Mouse (Mus musculus) lung, adult 18-20 months (tissue): ENCODE results near the gene Pde10a.

ENCODE experiments used
- DNase-seq, 2 experiments: peaks; one replicate each; pipeline ENCODE4 v3.0.0; 2022; ENCODE audit warnings: mixed read lengths in 2 of 2

Gene Pde10a

DNA sequence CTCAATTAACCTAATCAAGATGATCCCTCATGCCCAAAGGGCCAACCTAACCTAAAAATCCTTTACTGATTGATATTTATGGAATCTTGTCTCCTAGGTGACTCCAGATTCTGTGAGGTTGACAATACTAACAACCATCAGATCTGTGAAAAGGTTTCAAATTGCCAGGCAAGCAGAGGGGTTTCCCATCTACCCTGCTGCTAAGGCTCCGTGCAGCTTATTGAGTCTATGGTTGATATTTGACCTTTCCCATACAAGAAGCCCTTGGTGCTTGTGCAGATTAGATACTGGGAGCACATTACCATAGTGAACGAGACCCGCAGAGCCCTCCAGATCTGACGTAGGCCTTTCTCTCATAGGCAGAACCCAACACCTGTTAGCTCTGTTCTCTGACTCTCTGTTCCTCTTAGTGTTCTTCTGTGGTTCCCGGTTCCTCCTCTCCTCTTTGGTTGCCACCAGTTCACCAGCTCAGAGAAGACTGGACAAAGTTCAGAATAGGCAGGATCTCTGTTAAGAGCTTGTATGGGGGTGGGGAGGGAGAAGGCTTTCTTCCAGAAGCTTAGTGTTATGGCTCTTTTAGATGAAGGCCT is 240.9 kb downstream of the Pde10a start:
- DNase-seq: no peak

DNA sequence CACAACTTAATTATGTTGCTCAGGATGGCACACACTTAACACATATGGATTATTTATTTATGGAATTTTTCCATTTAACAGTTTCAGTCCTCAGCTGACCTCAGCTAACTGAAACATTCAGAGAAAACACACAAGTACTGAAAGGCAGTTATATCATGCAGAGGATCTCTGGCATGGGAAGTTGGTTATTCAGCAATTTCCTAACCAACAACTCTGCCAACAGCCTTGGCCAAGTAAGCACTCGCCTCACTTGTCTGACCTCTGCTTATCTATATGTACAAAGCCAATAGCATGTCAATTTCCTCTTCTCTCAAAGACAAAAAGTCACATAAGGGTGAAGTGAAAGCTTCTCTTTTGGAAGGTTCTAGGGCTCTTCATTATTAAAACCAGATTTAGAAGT is 244.0 kb downstream of the Pde10a start:
- no peak for DNase-seq

DNA sequence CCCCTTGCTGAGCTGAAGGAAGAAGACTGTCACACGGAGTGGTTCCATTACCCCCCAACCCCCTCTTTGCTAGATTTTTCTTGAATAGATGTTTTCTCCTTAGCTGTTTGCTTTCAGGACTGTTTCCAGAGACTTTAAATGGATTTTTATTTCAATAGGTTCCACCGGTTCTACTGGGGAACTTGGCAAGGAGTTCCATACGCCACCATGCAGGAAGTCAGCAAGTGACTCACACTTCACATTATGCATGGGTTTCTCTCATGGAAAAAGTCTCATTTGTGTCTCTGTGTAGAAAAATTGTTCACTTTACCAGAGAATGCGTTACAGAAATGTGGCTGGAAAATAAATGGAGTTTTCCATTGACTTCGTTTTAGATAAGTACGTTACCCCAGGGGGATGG is 248.2 kb downstream of the Pde10a start:
- DNase-seq: no peak

DNA sequence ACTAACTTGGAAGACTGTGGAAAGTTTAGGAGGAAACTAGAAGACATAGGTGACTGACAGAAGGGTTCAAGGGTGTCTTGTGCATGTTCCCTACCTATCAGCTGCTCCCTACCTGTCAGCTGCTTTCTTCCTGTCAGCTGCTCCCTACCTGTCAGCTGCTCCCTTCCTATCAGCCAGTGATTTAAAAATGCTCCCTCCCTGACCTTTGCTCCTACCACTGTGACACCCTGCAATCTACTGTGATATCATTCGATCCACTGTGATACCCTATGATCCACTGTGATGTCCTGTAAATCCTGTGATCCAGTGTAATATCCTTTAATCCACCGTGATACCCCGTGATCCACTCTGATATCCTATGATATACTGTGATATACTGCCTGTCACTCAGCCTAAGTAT is 249.1 kb downstream of the Pde10a start:
- DNase-seq: no peak

DNA sequence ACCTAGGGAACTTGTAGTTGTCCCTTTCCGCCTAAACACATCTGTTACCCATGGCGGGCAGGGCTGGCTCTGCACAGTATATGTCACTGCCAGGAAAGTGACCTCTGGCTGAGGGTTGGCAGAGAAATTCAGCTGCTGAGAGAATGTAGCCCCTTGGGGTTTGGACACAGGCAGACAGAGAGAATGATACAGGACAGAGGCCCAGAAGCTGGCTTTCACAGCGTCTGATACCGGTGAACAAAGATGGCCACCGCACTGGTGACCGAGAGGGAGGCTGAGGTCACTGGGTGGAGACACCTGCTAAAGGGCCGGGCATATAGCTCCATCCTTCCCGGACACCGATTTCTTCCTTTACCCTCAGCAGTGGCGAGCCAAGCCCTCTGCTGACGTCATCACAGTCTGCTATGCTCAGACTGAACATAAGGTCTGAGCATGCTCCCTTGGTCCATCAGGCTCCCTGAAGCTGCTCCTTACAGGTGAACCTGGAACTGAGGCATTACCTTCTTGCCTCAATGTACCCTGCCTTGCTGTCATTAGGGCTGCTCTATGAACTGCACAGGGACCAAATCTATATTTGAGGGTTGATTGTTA is 250.5 kb downstream of the Pde10a start:
- DNase-seq: no peak

DNA sequence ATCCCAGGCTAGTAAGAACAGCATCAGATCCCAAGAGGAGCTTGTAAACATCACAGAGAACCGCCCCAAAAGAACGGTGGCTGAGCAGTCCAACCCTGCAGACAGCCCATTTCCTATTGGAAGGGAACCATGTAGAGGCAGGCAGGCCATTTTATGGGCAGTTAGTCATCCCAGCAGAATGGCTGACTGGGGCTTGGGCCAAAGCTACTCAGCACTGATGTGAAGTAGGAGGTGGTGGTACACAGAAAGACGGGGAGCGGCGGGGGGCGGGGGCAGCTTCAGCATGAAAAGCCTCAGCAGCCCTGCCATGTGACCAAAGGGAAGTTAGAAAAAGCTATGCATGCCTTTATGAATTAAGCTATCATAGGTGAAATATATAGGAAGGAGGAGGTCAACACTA is 252.5 kb downstream of the Pde10a start:
- no peak for DNase-seq

DNA sequence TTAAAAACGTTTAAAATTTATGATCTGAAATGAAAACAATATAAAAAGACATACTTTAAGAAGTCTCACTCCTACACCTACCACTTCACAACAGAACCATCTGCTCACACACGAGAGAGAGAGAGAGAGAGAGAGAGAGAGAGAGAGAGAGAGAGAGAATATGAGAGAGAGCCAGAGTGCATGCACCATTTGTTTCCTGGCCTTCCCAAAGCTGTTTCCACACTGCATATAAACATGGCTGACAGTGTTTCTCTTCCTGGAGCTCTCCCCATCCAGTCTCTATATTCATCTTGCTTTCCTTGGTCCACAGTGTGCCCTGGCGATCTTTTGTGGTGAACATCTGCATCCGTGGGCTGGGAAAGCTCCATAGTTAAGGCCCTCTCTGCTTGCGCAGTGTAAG is 253.7 kb downstream of the Pde10a start:
- DNase-seq: no peak

DNA sequence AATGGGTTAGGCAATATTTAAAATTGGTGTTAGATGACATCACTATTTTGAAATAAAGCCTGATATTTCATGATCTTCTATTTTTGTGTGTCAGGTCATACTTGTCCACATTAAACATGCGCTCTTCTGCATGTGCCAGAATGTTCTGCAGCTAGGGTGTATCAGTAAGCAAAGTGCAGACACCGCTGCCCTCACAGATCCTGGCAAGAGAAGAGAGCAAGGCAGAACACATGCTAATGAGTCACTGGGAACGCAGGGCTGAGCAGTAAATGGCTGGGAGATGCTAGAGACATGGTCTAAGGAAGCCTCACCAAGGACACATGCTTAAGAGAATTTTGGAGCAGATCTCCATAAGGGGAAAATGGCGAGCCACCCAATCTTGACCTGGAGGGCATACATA is 255.3 kb downstream of the Pde10a start:
- DNase-seq: no peak

DNA sequence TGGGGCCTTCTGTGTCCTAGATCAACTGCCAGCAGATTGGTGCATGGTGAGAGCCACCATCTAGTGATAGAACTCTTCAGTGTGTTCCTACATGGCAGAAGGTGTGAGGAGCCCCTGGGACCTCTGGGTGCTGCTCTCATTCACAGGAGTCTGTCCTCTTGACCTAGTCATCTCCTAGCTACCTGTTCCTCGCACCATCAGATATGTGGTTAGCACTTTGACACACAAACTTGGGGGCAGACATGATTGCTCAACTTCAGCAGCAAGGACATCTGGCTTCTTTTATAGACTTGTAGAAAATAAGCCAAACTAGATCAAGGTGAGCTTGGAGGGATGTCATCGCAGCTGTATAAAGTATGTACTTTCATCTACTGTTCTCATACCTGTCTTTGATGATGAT is 255.9 kb downstream of the Pde10a start:
- DNase-seq: no peak

DNA sequence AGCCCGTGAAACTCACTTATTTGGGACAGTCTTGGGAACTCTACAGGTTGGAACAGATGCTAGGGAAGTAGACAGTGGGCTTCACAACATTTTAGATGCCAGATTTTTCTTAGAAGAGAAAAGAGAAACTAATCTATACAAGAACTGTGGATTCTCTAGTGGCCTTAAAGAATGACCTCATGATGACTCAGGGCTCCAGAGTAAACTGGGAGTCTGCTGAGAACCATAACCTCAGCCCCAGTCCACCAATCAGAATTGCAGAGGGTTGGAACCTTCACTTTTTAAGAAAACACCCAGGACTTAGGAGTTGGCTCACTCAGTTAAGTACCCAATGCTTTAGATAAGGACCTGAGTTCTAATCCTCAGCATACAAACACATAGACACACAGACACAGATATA is 256.4 kb downstream of the Pde10a start:
- DNase-seq: no peak

DNA sequence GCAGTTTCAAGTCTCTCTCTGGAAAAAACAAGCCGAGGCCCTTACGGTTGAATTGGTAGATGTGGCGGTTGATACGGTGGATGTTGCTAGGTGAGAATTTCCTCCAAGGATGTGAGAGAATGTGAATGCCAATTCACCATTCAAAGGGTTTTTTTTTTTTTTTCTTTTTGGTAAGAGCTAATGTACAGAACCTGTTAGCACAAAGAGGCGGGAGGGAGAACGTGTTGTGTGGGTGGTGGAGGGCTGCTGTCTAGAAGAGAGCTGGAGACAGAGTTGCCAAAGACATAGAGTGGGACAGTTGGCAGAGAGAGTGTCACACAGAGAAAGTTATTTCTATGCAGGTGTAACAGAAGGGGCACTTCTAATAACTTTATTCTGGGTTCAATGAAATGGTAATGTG is 260.7 kb downstream of the Pde10a start:
- no peak for DNase-seq

DNA sequence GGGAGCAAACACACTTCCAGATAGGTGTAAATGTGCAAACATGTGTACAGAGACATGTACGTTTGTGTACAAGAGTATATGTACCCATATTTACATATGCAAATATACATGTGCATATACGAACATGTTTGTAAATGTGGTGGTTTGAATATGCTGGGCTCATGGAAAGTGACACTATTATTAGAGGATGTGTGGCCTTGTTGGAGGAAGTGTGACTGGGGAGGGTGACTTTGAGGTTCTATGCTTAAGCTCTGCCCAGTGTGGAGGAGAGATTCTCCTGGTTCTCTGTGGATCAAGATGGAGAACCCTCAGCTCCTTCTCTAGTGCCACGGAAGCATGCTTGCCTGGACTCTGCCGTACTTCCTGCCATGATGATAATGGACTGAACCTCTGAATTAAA is 261.3 kb downstream of the Pde10a start:
- no peak for DNase-seq

DNA sequence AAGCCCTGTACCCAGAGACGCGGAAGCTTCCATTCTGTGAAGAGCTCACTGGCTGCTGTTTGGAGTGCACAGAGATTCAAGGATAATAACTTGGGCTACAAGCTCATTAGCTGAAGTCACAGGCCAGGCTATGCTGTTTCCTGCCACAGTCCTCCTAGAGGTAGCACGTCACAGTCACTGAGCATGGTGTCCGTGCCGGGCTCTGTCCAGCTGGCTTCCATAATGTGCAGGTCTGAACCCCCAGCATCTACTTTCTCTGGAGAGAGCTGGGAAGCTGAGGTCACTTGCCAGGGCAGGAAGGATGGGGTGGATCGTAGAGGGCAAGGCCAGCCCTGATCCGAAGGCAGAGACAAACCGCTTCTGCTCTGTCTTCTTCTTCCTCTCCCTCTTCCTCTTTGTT is 262.6 kb downstream of the Pde10a start:
- no peak for DNase-seq

DNA sequence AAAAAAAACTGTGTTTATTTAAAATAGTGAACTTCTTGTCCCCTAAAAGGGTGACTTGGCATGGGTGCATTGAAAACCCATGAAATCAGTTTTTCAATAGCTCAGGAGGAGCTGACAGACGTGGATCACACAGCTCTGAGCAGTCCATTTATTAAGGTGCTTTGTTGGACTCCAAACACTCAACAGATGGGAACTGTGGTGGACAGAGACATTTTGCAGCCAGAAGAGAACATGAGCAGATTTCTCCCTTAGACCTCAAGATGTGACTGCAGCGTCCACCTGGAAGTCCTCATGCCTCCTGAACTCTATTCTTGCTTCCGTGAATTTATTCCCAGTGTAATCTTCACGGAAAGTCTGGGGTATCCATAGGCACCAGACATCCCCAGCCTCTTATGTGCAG is 266.4 kb downstream of the Pde10a start:
- no peak for DNase-seq

DNA sequence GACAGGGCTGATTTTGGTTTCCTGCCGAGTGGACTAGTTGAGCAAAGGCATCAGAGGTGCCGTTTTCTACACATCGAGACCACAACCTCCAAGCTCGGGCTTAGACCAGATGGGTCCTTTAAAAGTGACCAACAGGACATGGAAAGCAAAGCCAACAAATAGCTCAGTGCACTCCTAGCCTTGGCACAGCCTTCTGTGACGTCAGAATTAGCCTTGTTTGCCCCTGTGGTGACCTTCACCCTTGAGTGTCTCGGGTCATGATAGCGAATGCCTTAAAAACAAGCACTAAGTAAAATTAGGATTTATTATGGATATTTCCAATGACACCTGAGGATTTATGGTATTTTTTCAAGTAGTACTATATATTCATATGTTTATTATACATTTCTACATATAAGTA is 267.4 kb downstream of the Pde10a start:
- DNase-seq: no peak

DNA sequence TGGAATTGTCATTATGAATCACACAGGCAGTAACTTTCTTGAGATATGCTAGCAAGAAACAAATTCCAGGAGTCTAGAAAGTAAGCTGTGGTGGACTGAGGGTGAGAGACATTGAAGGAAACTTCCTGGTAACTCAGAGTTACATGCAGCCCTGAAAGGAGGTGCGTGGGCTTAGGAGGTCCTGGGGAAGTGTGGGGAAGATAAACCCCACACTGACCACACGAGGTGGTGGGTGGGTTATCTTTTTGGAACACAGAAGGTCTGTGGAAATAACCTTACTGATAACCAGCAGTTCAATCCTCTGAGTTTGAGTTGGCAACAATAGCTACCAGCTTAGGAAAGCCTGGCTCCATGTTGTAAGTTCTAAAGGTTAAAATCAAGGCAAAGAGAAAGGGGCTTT is 272.5 kb downstream of the Pde10a start:
- DNase-seq: no peak

DNA sequence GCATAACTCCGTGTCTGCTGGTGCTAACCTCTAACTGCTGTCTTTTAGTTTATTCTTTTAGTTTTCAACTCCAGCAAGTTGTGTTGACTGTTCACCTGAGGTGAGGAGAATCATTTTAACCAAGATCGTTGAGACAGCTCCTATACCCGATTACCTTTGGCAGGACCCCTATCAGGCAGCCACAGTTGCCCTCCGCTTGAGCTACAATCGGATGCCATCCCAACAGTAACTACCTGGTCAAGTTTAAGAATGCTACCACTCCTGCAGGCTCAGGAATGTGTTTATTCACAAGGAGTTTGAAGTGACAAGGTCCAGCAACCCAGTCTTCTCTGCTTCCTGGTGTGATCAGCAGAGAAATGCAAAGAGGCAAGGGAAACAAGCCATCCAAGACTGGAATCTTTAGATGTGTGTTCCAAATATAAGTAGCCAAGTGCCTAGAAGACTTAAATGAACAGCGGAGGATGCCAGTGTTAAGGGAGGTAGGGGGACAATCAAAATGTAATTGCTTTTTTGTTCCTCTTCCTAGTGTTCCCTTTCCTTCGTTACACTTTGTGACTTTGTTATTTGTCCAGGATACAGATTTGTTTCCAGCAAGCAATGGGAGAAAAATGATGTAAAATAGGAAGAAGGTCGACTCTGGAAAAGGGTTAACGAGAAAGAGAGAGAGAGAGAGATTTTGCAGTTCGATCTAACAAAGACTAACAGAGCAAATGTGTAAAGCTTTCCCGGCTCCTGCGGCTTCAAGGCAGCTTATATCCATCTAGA is 273.5 kb downstream of the Pde10a start:
- DNase-seq: no peak

DNA sequence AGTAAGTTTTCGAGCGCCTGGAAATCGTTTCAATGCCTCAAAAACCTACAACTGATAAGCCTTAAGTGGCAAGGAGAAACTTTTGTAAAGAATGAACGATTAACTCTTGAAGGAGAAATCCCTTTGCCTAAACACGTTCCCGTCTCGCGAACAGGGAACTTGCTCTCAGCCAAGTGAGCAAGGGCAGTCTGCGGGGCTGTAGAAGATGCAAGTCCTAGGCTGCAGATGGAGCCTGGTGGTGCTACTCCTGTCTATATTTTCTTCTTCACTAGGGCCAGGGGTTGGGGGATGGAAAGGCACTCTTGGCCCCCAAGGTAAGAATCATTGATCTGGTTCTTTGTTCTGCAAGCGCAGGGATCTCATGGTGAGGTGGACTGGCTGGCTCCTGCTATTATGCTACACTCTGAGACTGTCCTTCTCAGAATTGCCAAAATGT is 274.1 kb downstream of the Pde10a start:
- no peak for DNase-seq

DNA sequence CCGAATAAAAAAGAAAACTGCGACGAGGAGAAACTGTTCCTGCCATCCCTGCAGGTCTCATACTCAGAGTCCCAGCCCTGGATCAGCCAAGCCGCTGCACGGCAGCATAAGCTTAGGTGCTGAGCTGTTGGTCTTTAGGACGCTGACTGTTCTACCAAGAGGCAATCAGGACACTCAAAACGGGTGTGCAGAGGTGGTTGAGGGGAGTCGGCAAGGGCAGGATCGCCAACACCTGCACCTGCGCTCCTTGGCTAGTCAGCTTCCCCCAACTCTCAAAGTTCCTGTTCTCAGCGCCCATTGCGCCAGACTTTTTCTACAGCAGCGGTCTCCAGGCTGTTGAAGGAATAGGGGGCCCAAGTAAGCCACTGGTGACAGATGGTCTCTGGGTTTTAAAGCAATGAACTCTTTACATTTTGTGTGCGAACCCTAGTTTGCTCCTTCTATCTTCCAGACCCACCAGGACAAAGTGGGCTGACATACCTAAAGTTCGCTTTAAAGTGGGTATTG is 274.8 kb downstream of the Pde10a start:
- DNase-seq: no peak

DNA sequence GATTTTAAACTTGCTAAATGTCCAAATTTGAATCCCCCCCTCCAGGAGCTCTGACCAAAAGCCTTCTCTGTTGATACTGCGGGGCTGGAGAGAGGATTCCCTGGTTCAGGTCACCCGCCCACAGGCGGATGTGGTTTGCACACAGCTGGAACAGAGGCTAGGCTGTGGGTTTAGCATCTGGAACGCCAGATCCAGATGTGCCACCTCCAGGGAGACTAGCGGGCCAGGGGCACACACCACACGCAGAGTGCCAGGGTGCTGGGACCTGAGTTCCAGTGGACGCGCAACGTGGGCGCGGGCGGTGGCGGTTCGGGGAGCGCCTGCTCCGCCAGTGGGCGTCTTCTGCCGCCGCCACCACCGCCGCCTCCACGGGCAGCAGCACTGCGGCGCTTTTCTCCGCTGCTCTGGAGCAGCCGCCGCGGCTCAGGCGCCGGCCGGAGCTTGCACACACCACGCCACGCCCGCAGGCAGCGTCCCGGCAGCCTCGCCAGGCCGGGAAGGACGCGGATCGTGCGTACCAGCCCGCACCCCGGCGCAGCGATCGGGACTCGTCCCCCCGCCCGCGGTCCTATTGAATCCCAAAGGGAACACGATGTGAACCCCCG is 275.4 kb downstream of the Pde10a start:
- peak in 1 of 2 experiments; percentile 27 for DNase-seq

DNA sequence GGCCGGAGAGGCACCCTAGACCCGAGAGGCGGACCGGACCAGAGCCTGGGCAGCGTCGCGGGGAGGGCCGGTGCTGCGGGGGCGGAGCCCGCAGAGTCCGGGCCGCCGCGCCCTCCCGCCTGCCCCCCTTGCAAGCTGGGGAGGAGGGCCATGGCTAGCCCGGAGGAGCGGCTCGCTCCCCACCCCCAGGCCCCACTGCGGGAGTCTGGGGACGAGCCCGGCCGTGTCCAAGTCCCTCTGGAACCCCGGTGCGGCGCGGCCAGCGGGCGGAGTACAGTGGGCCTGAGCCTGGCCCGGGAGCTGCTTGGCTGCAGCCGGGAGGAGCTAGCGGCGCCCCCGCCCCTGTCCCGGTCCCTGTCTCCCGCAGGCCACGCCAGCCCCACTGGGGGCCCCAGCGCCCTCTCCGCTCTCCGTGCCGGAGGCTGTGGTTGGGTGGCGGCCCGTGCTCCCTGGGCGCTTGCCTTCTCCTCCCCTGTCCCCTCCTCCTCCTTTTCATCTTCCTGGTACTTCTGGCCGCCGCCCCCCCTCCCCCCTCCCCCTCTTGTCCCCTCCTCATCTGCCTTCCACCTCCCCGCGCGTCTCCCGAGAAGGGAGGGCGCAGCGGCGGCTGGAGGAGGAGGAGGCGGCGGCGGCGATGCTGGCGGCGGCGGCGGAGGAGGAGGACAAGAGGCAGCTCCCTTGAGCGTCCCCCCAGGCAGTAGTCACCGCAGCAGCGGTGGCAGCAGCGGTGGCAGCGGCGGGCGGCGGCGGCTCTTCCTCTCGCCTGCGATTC is 276.1 kb downstream of the Pde10a start:
- DNase-seq: peak; percentile 33 to 34

DNA sequence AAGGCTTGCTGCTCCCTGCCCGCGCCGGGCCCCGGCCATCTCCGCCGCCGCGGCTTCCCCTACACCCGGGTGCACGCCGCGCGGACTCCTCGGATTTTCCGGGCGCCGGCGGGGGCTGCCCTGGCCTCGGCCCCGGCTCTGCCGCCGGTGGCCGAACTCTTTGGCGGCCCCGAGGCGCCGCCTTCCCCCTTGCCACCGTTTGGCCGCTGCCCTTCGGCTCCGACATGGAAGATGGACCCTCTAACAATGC is 276.6 kb downstream of the Pde10a start:
- no peak for DNase-seq

DNA sequence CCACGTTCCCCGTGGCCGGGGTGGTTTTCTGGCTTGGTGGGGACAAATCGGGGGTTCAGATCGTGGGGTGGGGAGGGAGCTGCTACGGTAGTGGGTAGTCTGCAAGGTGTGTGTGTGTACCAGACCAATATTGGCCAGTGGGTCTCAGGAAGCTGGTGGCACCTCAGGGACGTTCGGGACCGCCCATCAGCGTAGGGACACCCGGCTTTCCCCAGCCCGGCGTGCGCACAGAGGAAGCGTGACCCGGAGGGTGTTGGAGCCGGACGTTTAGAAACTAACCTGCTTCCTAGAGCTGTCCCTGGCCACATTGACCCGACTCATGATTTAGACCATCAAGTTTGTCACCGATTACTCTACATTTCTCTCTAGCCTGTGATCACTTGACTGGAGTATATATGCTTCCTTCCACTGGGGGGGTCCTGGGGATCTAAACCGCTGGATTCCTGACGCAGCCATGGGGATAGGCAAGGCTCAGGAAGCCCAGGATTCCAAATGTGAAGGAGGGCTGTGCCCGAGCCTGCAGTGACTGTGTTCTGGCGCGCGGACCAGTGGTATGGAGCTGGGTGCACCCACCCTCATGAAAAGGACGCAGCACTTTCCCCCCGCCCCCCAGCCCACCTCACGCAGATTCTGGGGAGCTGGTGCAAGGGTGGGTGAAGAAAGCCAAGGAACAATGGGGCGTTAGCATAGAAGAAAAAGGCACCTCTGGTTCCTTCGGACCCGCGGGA is 277.2 kb downstream of the Pde10a start:
- no peak for DNase-seq
